Mouse (Mus musculus) spleen, postnatal 36 days (tissue): Measurements from ENCODE around the gene Nr3c2.

Experiments
- DNase-seq, 2 experiments: peaks; one replicate each; pipeline ENCODE4 v3.0.0; 2022; ENCODE audit warnings: low spot score in 2 of 2, mixed read lengths in 1 of 2

The Nr3c2 gene

DNA sequence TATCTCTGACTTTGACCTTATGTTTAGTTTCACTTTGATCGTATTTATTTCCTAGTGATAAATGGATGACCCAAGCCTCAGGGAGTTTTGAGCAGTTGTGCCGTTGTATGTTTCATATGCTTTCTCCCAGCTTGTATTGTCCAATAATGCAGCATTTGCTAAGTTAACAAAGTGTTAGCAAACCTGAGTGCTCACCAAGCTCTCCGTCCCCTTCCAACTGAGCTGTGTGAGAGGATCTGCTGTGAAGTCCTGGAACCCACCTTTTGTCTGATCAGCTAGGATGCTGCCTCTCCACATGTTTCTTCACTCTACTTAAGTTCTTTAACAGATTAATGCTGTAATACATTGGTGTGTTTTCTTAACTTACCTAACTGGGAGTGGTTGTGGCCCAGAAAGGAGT, 342.1 kb downstream of the Nr3c2 start:
- DNase-seq, result no peak

GRCm38 (mm10) chr8:77250094-77250493, 350.9 kb downstream of the Nr3c2 start:
- no peak for DNase-seq

GRCm38 (mm10) chr8:77251134-77251533, 351.9 kb downstream of the Nr3c2 start:
- no peak for DNase-seq

DNA sequence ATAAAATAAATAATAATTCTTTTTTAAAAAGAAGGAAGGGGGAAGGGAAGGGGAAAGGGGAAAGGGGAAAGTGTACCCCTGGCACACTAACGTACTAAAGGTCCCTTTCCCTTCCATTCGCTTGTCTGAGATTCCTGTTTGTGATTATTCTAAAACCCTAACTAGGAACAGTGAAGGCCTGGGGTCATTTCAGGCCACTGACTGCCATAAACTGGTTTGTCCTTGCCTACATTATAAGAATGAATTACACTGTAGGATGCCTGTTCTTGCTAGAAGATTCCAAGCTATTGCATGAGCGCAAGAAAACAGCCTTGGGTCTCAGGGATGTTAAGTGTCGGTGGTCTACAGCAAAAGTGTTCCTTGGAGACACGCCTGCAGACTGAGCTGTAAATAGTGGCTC, 355.2 kb downstream of the Nr3c2 start:
- DNase-seq, result no peak

DNA sequence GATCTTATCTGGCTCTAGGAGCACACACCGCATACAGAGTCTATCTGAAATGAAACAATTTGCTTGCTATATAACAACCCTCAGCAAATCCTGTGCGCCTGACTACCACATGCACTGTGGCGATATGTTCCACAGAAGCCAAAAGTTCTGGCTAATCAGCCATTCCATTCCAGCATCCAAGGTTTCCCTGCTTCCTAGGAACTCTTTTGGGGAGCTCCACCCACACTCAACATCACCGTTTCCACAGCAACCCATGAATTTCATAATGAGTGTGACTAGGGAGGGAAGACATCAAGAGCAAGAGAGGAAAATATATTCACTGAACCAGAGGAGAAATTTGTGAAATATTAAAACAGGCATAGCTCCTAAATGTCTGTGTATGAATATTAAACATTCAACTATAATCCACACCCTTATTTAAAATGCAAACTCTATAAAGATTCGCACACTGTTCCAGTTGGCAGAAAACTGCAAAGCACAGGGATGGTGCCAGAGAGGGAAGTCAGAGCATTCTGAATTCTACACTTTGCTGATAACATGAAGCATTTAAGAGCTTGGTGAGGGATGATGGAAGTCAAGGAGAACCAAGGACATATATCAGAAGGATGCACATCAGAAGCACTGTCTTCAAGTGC, 357.3 kb downstream of the Nr3c2 start:
- no peak for DNase-seq

- DNase-seq, result no peak
Observed at GRCm38 (mm10) chr8:77257085-77257451, 357.8 kb downstream of the Nr3c2 start.

DNA sequence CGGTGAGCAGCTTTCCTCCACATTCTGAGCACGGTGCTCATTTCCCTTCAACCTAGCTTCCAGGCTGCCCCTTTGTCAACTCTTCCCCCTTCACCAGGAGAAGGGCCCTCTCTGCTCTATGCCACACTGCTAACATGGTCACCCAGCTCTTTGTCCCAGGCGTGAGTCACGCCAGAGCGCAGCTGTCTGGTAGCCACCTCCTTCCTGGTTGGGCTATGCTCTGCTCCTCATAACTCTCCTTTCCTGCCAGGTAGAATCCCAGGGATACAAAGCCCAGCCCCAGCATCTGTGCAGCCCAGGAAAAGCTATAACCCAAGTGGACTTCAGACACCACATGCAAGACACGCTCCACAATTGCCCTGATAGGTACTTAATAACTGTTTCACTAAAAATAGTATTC, 362.0 kb downstream of the Nr3c2 start:
- no peak for DNase-seq

GRCm38 (mm10) chr8:77262216-77263009, 363.2 kb downstream of the Nr3c2 start:
- DNase-seq, result no peak

- DNase-seq, result no peak
Observed at GRCm38 (mm10) chr8:77267941-77268405, 368.7 kb downstream of the Nr3c2 start.

- no peak for DNase-seq
Observed at GRCm38 (mm10) chr8:77272136-77272535, 372.9 kb downstream of the Nr3c2 start.

- no peak for DNase-seq
Observed at GRCm38 (mm10) chr8:77275571-77275970, 376.3 kb downstream of the Nr3c2 start.

DNA sequence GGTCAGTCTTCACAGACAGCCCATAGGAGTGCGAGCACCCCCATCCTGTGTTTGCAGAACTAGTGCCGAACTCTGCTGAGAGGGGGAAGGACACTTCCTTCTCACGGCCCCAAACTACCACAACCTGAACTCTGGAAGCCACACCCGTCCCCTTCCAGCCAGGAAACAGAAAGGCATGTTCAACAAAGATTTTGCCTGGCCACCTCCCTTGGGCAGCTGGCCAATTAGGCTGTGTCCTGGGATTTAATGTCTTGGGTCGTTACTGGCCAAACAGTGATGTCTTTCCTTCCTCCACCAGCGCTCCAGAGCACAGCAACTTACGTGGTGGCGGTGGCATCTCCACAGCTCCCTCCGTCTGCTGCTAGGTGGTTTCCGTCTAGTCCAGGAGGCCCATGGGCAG, 377.6 kb downstream of the Nr3c2 start:
- DNase-seq, result no peak

DNA sequence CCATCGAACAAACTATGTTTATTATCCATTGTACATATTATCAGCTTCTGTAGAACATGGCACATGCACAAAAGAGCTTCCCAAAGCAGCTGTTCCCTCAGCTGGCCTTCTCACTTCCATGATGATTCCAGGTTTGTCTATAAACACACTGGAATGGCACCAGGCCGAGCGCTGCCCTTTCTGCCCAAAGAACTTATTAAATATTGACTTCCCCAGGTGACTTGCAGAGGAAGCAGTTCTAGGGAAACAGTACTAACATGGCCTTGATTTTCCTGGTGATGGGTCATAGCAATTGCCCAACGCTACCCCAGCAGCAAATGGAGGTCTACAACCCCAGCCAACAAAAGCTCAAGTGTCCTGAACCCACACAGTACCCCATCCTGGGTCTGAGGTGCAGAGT, 379.0 kb downstream of the Nr3c2 start:
- DNase-seq, result no peak

- DNase-seq, result no peak
Observed at GRCm38 (mm10) chr8:77279977-77280376, 380.7 kb downstream of the Nr3c2 start.

- no peak for DNase-seq
Observed at GRCm38 (mm10) chr8:77282605-77283236, 383.5 kb downstream of the Nr3c2 start.

GRCm38 (mm10) chr8:77284473-77284872, 385.2 kb downstream of the Nr3c2 start:
- DNase-seq, result no peak

DNA sequence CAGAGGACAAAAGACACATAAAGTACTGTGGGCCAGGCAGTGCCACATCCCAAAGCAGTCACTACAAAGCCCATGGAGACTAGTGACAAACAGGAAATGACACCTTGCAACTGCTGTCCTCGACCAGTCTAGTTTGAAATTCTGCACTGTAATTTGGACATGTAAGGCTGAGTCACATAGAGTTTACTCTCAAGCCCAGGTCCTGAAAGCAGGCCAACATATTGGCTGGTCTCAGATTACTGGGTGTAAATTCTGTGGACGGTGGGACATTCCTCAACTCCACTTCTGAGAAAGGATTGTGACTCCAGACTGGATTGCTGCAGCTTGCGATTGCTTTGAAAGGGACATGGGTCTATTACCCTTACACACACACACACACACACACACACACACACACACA, 388.8 kb downstream of the Nr3c2 start:
- no peak for DNase-seq

DNA sequence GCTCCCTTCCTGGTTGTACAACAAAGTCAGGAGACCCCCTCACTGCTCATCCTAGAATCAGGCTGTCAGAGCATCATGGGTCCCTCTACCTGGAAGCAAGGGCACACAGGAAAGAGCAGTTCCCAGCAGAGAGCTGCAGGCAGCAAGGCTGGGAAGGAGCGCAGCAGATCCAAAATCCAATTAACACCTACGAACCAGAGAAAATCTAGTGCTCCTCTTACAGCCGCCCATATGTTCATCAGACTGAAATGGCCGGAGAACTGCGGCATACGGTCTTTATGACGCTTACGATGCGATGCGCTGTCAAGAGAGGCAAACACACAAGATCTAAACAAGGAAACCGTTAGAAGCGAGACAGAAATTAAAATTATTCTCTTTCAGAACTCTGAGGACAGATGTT, 389.2 kb downstream of the Nr3c2 start:
- DNase-seq, result no peak

GRCm38 (mm10) chr8:77292120-77292519, 392.9 kb downstream of the Nr3c2 start:
- no peak for DNase-seq

- DNase-seq, result no peak
Observed at GRCm38 (mm10) chr8:77292649-77293048, 393.4 kb downstream of the Nr3c2 start.

GRCm38 (mm10) chr8:77294599-77294998, 395.4 kb downstream of the Nr3c2 start:
- no peak for DNase-seq
